Mouse (Mus musculus): ENCODE results near the gene Cdh3.

GRCm38 (mm10) chr8:106535448-106535847 lies 24.8 kb downstream of the Cdh3 start:
- TF ChIP-seq POLR2A (IDR thresholded peaks at IDR 0.05; ENCODE audit: borderline replicate concordance, extremely low read depth, low read depth, low read length) (no peak), CTCF (IDR thresholded peaks at IDR 0.05; ENCODE audit: insufficient read depth, low read length) (peak; percentile 60)

Data from lung, adult 2 months (tissue).